Mouse (Mus musculus) spleen, adult 12 weeks (tissue): ENCODE measurements around the gene Cacnb4.

Experiments used
- DNase-seq: peaks from one replicate; pipeline ENCODE4 v3.0.0; 2022; ENCODE audit warnings: low spot score

Gene Cacnb4

GRCm38 (mm10) chr2:52523056-52523715 is 153.4 kb downstream of the Cacnb4 start:
- no peak for DNase-seq

GRCm38 (mm10) chr2:52521012-52521411 is 155.6 kb downstream of the Cacnb4 start:
- DNase-seq = no peak

DNA sequence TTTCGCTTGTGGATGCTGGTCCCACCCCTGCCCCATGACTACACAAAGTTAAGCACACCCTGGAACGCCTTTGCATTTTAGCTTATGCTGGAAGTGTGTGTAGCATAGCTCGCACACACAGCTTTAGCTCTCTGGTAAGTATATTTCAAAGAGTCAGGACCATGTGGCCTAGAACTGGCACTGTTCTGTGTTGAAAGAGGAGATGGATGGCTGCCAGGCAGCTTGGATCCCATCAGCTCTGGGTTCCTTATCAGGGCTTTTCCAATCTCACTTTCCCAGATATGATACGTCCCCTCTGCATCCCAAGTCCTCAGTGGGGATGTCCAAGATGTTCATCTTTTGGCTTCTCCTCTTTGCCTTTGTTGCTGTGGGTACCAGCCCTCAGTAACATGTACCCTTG is 157.9 kb downstream of the Cacnb4 start:
- no peak for DNase-seq

GRCm38 (mm10) chr2:52516534-52516933 is 160.1 kb downstream of the Cacnb4 start:
- DNase-seq = no peak

DNA sequence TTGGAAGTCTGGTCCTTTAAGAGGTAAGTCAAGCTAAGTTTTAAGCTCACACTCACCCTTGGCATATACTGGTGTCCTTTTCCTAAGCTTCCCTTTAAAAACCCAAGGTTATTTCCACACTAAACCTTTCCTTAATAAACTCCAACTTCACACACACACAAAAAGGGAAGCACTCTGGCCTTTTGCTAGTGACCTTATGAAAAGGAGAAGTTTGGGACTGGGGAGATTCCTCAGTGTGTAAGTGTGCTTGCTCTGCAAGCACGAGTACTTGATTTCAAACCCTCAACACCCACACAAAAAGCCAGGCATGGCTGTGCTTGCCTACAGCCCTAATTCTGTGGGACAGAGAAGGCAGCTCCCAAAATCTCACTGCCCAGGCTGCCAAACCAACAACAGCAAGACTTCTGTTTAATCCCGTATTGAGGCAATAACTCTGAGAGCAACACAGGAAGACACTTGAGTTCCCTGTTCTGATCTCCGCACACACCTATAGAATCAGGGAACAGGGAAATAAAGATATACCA is 163.7 kb downstream of the Cacnb4 start:
- DNase-seq = no peak

DNA sequence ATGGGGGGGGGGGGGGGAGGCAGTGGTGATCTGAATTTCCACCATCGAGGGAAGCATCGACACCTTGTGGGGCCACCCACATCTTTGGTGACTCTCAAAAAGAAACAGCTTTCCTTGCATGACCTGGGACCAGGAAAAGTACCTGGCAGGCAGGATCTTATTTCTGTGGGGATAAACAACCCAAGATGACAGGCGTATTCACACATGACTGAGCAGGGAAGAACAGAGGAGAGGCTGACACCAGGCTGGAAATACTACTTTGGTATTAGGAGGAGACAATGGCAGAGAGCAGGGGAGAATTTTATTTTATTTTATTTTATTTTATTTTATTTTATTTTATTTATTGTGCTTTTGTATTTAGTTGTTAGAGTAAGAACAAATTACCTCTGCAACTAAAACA is 164.4 kb downstream of the Cacnb4 start:
- DNase-seq = no peak

GRCm38 (mm10) chr2:52511799-52512198 is 164.8 kb downstream of the Cacnb4 start:
- no peak for DNase-seq

- no peak for DNase-seq
Measured at GRCm38 (mm10) chr2:52509779-52510500, 166.7 kb downstream of the Cacnb4 start.

DNA sequence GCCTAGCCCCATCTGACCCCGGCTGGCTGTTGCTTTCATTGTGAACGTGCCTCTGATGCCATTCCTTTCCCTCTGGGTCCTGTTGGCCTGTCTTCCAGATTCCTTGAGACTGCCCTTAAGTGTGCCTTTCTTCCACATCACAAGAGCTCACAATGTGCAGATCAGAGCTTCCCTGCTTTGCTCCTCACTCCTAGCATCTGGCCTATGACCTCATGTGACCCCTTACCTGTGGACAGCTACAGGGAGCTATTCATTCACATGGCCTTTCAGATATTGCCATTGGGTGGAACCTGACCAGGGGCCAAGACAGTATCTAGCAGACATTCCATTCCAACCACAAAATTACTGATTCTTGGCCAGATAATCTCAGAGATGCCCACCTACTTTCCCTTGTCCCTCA is 171.5 kb downstream of the Cacnb4 start:
- no peak for DNase-seq

GRCm38 (mm10) chr2:52504762-52505161 is 171.9 kb downstream of the Cacnb4 start:
- DNase-seq = no peak

DNA sequence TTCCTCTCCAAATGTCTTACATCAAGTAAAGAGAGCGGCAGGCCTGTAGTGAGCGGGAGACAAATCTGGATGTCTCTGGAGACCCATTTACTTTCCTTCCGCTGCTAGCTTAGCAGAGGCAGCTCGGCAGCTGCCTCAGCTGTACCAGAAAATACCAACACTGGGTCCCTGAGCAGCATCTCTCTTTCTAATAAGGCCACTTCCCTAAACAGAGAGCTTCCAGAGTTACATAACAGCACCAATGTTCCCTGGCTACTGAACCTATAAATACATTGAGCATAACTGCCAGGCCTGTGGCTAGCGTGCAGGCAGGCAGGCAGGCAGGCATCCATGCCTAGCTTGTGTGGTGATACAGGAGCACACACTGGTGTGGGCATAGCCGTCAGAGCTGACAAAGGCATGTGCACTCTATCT is 176.8 kb downstream of the Cacnb4 start:
- DNase-seq = no peak

- DNase-seq = no peak
Measured at GRCm38 (mm10) chr2:52499101-52499537, 177.5 kb downstream of the Cacnb4 start.

DNA sequence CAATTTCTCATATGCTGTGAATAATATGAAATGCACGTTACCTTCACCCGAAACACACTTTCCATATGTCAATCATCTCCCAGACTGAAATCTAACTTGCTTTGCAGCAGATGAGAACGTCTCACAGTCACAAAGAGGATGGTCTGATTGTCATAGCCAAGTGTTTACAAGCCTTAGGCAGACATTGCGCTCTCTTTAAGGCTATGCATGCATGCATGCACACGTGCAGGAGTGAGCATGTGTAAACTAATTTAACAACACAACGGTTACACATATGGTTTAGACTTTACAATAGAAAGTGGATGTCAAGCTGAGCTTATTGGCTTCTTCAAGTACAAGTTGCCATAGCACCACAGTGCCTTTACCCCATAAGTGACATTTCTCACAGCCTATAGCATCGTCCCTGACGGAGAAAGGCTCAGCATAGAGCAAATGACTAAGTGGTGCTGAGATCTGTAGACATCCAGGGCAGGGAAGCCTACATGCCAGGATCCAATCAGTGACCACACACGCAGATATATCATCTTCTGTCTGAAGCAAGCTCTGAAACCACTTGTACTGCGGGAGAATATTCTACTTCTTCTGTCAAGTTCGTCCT is 181.4 kb downstream of the Cacnb4 start:
- no peak for DNase-seq

- no peak for DNase-seq
Measured at GRCm38 (mm10) chr2:52494274-52494673, 182.4 kb downstream of the Cacnb4 start.

GRCm38 (mm10) chr2:52492867-52493266 is 183.8 kb downstream of the Cacnb4 start:
- DNase-seq = no peak

DNA sequence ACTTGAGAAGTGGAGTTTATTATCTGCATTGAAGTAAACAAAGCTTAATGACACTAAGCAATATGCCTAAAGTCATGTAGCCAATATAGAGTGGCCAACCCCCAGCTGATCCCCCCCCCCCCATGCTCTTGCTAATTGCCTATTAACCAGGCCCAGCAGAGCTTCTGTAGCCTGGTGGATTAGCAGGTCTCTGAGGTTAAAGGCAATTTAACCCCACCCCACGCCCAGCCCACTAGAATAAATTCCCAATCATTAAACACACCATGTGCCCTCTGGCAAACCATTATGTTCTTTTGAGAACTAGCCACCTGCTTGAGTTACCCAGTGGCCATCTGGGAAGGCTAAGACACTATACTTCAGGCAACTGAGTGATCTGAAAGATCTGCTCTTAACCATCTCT is 186.8 kb downstream of the Cacnb4 start:
- DNase-seq = no peak

- no peak for DNase-seq
Measured at GRCm38 (mm10) chr2:52483496-52483895, 193.1 kb downstream of the Cacnb4 start.

DNA sequence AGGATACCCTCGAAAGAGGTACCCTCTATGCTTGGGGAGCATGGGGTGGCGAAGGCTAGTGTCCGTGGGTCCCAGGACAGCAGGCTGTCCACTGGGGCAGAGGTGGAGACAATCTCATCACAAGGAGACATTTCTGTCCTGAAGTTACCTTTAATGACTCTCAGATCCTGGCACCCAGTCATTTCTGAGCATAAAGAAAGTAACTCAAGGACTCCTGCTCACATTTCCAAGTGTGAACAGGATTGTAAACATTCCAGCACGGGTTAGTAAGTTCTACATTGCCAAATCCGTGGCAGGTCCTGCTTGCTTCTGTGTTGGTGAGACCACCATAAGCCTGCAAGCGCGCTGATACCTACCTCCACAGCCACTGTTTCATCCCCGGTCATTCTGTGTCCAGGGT is 196.2 kb downstream of the Cacnb4 start:
- no peak for DNase-seq

DNA sequence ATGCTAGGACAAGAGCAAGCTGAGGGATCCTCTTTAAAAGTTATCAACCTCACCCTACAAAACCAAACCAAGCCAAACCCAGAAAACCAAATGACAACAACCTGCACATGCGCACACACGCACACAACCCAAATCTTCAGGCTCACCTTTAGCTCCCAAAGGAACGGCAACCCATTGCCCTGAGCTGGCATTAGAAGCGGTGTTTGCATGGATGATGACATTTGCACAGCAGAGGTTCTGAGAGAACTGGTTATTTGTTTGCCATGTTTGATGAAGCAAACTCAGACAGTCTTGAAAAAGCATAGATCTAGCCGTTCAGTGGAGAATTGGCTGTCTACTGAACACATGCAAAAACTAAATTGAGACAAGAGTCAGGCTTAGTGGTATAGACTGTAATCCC is 198.1 kb downstream of the Cacnb4 start:
- DNase-seq = no peak

GRCm38 (mm10) chr2:52477550-52477907 is 199.1 kb downstream of the Cacnb4 start:
- DNase-seq = no peak

GRCm38 (mm10) chr2:52476801-52477549 is 199.7 kb downstream of the Cacnb4 start:
- no peak for DNase-seq

DNA sequence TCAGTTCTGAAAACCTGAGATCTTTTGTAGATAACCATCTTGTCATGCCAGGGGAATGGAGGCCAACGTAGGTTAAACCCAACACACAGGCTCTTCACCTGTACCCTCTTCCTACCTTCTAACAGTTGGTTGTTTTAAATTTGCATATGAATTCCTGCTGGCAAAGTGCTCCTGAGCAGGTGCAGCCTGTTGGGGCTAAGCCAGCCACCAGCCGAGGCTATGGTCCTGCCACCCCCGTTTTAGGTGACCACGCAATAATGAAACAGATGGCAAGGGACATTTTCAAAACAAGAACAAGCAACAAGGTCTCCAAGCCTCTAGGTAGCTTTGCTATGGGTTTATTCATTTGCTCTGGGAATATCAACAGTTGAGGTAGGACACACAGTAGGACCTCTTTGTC is 200.8 kb downstream of the Cacnb4 start:
- no peak for DNase-seq
